Mouse (Mus musculus) ES-Bruce4 (cell line): ENCODE results near the gene Srxn1. TPM values are rescaled to one million over a fixed set of nuclear protein-coding genes. Genes with fewer than 3 reads are reported as not detected.

Source experiments
- H3K27ac ChIP-seq: 2 replicates; pipeline ENCODE4 v1.5.1; 2012; ENCODE audit warnings: low read length, inconsistent platforms; ENCODE audit not compliant: insufficient read depth
- H3K27me3 ChIP-seq: 2 replicates; pipeline ENCODE4 v1.6.1; 2012; ENCODE audit warnings: mild to moderate bottlenecking, low read length, inconsistent platforms; ENCODE audit not compliant: control insufficient read depth, poor library complexity, insufficient read depth, severe bottlenecking
- H3K36me3 ChIP-seq: 2 replicates; pipeline ENCODE4 v1.6.1; 2012; ENCODE audit warnings: inconsistent platforms, mild to moderate bottlenecking, low read length, moderate library complexity; ENCODE audit not compliant: control insufficient read depth, poor library complexity, insufficient read depth, severe bottlenecking
- H3K4me1 ChIP-seq: one replicate; pipeline ENCODE4 v1.8.1; 2011; ENCODE audit warnings: low read length; ENCODE audit not compliant: control insufficient read depth, insufficient read depth
- H3K4me3 ChIP-seq: 2 replicates; pipeline ENCODE4 v1.5.1; 2011; ENCODE audit warnings: low read depth, mild to moderate bottlenecking, low read length
- H3K9ac ChIP-seq: 2 replicates; pipeline ENCODE4 v1.6.1; 2012; ENCODE audit warnings: low read depth, mild to moderate bottlenecking, inconsistent platforms; ENCODE audit not compliant: poor library complexity, severe bottlenecking
- H3K9me3 ChIP-seq: replicated peaks from 2 replicates; pipeline ENCODE4 v1.6.1; 2012; ENCODE audit warnings: mild to moderate bottlenecking, low read length, inconsistent platforms; ENCODE audit not compliant: control insufficient read depth, poor library complexity, insufficient read depth, severe bottlenecking
- CTCF ChIP-seq: IDR thresholded peaks from one replicate; pipeline ENCODE4 v1.8.1; 2011; ENCODE audit warnings: low read depth, low read length
- EP300 ChIP-seq: IDR thresholded peaks from 2 replicates; pipeline ENCODE4 v1.6.1; 2011; ENCODE audit warnings: low read depth, low read length; ENCODE audit not compliant: insufficient read depth
- POLR2A ChIP-seq: IDR thresholded peaks from one replicate; pipeline ENCODE4 v1.8.1; 2011; ENCODE audit warnings: low read length; ENCODE audit not compliant: insufficient read depth
- polyA plus RNA-seq: library from polyadenylated mRNA; stranded (reverse); fragments of >200 nt; gene quantifications from 2 replicates; pipeline ENCODE4 v1.2.4, GENCODE M21; 2011; ENCODE audit warnings: low read depth; ENCODE audit not compliant: missing spikeins, insufficient read depth, insufficient read length

Gene Srxn1
- polyA plus RNA-seq, 1 experiment = 18.1 TPM

- TF ChIP-seq CTCF (no peak), POLR2A (peak; percentile 86), EP300 (0 out of 2 replicates have a peak, but pooled peaks have one; percentile 13)
- H3K4me1 ChIP-seq = peaks cover 4% of the 10 kb centered on the region
- peak within 1 kb of the TSS; percentile 81 for H3K9ac ChIP-seq
- H3K27ac ChIP-seq = peak within 1 kb of the TSS; percentile 59; the same call in 1 of the 2 replicates
- peak within 1 kb of the TSS; percentile 84 for H3K4me3 ChIP-seq
- peaks cover 16% of the 10 kb centered on the region for H3K36me3 ChIP-seq
- no peaks in the 10 kb centered on the region for H3K9me3 ChIP-seq
- no peaks in the 10 kb centered on the region for H3K27me3 ChIP-seq
Measured at GRCm38 (mm10) chr2:152143279-152144157, 38.2 kb downstream of the Srxn1 start, which contains the start of gene Tcf15. TSS of gene Tcf15 (plus strand) at chr2:152143561.

- Histone ChIP-seq H3K9me3 (no peaks in the 10 kb centered on the region), H3K27me3 (no peaks in the 10 kb centered on the region), H3K4me3 (peak overlapping the region; percentile 84), H3K27ac (no peak overlapping the region), H3K36me3 (peaks cover 22% of the 10 kb centered on the region), H3K9ac (peak overlapping the region; percentile 81), H3K4me1 (peaks cover 4% of the 10 kb centered on the region)
- TF ChIP-seq CTCF = no peak
- TF ChIP-seq EP300 = no peak
- no peak for TF ChIP-seq POLR2A
Measured at GRCm38 (mm10) chr2:152144158-152144450, 38.8 kb downstream of the Srxn1 start.

GRCm38 (mm10) chr2:152144501-152144900, 39.2 kb downstream of the Srxn1 start:
- Histone ChIP-seq H3K9ac (peak overlapping the region; percentile 81), H3K27ac (no peak overlapping the region), H3K4me3 (peak overlapping the region; percentile 84), H3K27me3 (no peaks in the 10 kb centered on the region), H3K4me1 (peaks cover 2% of the 10 kb centered on the region), H3K36me3 (peaks cover 26% of the 10 kb centered on the region), H3K9me3 (no peaks in the 10 kb centered on the region)
- no peak for TF ChIP-seq POLR2A

GRCm38 (mm10) chr2:152145711-152146110, 40.4 kb downstream of the Srxn1 start:
- TF ChIP-seq POLR2A = no peak
- TF ChIP-seq EP300 = no peak
- no peak for TF ChIP-seq CTCF
- peaks cover 2% of the 10 kb centered on the region for H3K4me1 ChIP-seq
- peaks cover 26% of the 10 kb centered on the region for H3K36me3 ChIP-seq
- H3K4me3 ChIP-seq = no peak overlapping the region
- H3K9ac ChIP-seq = peak overlapping the region; percentile 37; the same call in 1 of the 2 replicates
- H3K27me3 ChIP-seq = no peaks in the 10 kb centered on the region
- H3K27ac ChIP-seq = no peak overlapping the region
- H3K9me3 ChIP-seq = no peaks in the 10 kb centered on the region

- peaks cover 26% of the 10 kb centered on the region for H3K36me3 ChIP-seq
- no peak overlapping the region for H3K9ac ChIP-seq
- no peaks in the 10 kb centered on the region for H3K9me3 ChIP-seq
- H3K4me1 ChIP-seq = peaks cover 2% of the 10 kb centered on the region
- H3K27ac ChIP-seq = no peak overlapping the region
- no peak overlapping the region for H3K4me3 ChIP-seq
- TF ChIP-seq POLR2A (no peak), EP300 (no peak), CTCF (no peak)
- no peaks in the 10 kb centered on the region for H3K27me3 ChIP-seq
Measured at GRCm38 (mm10) chr2:152147079-152147478, 41.8 kb downstream of the Srxn1 start.

GRCm38 (mm10) chr2:152148675-152149074, 43.4 kb downstream of the Srxn1 start:
- Histone ChIP-seq H3K27me3 (no peaks in the 10 kb centered on the region), H3K9me3 (no peaks in the 10 kb centered on the region), H3K9ac (no peak overlapping the region), H3K36me3 (peaks cover 26% of the 10 kb centered on the region), H3K4me3 (no peak overlapping the region), H3K27ac (no peak overlapping the region), H3K4me1 (peaks cover 2% of the 10 kb centered on the region)
- TF ChIP-seq CTCF (no peak), POLR2A (no peak), EP300 (no peak)
